Mouse (Mus musculus) midbrain, postnatal 0 days (tissue): ENCODE measurements around the gene Evc2. TPM values are rescaled to one million over a fixed set of nuclear protein-coding genes. Genes with fewer than 3 reads are reported as not detected.
A peak's percentile ranks its signal among the peaks of the same experiment; 100 is the strongest.

ENCODE experiments used
- ATAC-seq: fragments of 200-750 bp; cut with Nextera tagmentation; 2 replicates; pipeline ENCODE4 v1.8.0; 2017; ENCODE audit warnings: moderate number of reproducible peaks, mild to moderate bottlenecking, moderate TSS enrichment, moderate library complexity; ENCODE audit not compliant: low FRiP score
- DNase-seq: peaks from one replicate; pipeline ENCODE4 v3.0.0-alpha.2; 2015; ENCODE audit warnings: low spot score
- H3K27ac ChIP-seq: fragments of 300-500 bp; sonication (generic); 2 replicates; pipeline ENCODE4 v1.5.1; 2014; ENCODE audit warnings: low read depth, mild to moderate bottlenecking, low read length, mixed read lengths
- H3K27me3 ChIP-seq: fragments of 300-500 bp; sonication (generic); 2 replicates; pipeline ENCODE4 v1.6.1; 2014; ENCODE audit warnings: low read length, control low read depth, mixed read lengths; ENCODE audit not compliant: insufficient read depth
- H3K36me3 ChIP-seq: fragments of 300-500 bp; sonication (generic); 2 replicates; pipeline ENCODE4 v1.6.1; 2014; ENCODE audit warnings: low read length, control low read depth, mixed read lengths; ENCODE audit not compliant: insufficient read depth
- H3K4me1 ChIP-seq: fragments of 300-500 bp; sonication (generic); 2 replicates; pipeline ENCODE4 v1.6.1; 2014; ENCODE audit warnings: mild to moderate bottlenecking, control low read depth, antibody characterized with exemption, low read length, mixed read lengths; ENCODE audit not compliant: insufficient read depth
- H3K4me2 ChIP-seq: fragments of 300-500 bp; sonication (generic); 2 replicates; pipeline ENCODE4 v1.6.1; 2014; ENCODE audit warnings: low read depth, mild to moderate bottlenecking, low read length, mixed read lengths; ENCODE audit not compliant: poor library complexity, severe bottlenecking
- H3K4me3 ChIP-seq: fragments of 300-500 bp; sonication (generic); 2 replicates; pipeline ENCODE4 v1.5.1; 2014; ENCODE audit warnings: low read depth, mild to moderate bottlenecking, low read length, moderate library complexity
- H3K9ac ChIP-seq: fragments of 300-500 bp; sonication (generic); replicated peaks from 2 replicates; pipeline ENCODE4 v1.6.1; 2014; ENCODE audit warnings: mild to moderate bottlenecking, low read length, moderate library complexity, mixed read lengths; ENCODE audit not compliant: poor library complexity, severe bottlenecking
- H3K9me3 ChIP-seq: fragments of 300-500 bp; sonication (generic); 2 replicates; pipeline ENCODE4 v1.6.1; 2016; ENCODE audit warnings: low read length, control low read depth
- CTCF ChIP-seq: IDR thresholded peaks from 2 replicates; pipeline ENCODE4 v1.5.1; 2016; ENCODE audit warnings: antibody characterized with exemption, mild to moderate bottlenecking
- WGBS: fragments of 180-500 bp; shearing (Covaris S2); extraction: QIAGEN DNeasy Blood & Tissue Kit; methylation state at CpG from one replicate; pipeline ENCODE4 v1.1.7; 2014; 5-methylcytosine and 5-hydroxymethylcytosine counted together
- polyA plus RNA-seq: library from polyadenylated mRNA; unstranded; fragments of >200 nt; fragmentation: Nextera tagmentation; extraction: Ambion mirVana; gene quantifications from 2 replicates; pipeline ENCODE4 v1.2.1, GENCODE M21; 2015
- total RNA-seq: library from RNA; depleted of rRNA; stranded (reverse); fragments of >200 nt; gene quantifications from 2 replicates; pipeline ENCODE4 v1.2.3, GENCODE M21; 2014

Evc2 gene
- total and polyA plus RNA-seq, 2 experiments from 2014 or later: 3.6 to 4.2 TPM

GRCm38 (mm10) chr5:37331133-37331505 lies 7.2 kb upstream of the Evc2 start:
- no peak overlapping the region for H3K27ac ChIP-seq
- 91% methylated on average over 2 of the region's 2 CpGs for WGBS

GRCm38 (mm10) chr5:37332066-37332465 lies 6.2 kb upstream of the Evc2 start:
- TF ChIP-seq CTCF: no peak
- H3K4me1 ChIP-seq: no peaks in the 10 kb centered on the region
- 82% methylated on average over 4 of the region's 4 CpGs for WGBS

More at GRCm38 (mm10) chr5:37331133-37331505, 7.2 kb upstream of the Evc2 start:
- H3K4me2 ChIP-seq: no peak overlapping the region
- no peaks in the 10 kb centered on the region for H3K36me3 ChIP-seq
- DNase-seq (no peak), ATAC-seq (no peak)
- H3K9me3 ChIP-seq: no peaks in the 10 kb centered on the region
- no peak overlapping the region for H3K4me3 ChIP-seq
- no peaks in the 10 kb centered on the region for H3K4me1 ChIP-seq
- H3K9ac ChIP-seq: no peak overlapping the region
- H3K27me3 ChIP-seq: no peaks in the 10 kb centered on the region
- TF ChIP-seq CTCF: no peak

GRCm38 (mm10) chr5:37335061-37335460 lies 3.2 kb upstream of the Evc2 start:
- H3K27ac ChIP-seq: no peak overlapping the region
- H3K36me3 ChIP-seq: no peaks in the 10 kb centered on the region
- no peak overlapping the region for H3K4me3 ChIP-seq
- no peaks in the 10 kb centered on the region for H3K9me3 ChIP-seq
- ATAC-seq (no peak), DNase-seq (no peak)
- TF ChIP-seq CTCF: no peak
- H3K4me2 ChIP-seq: no peak overlapping the region
- H3K9ac ChIP-seq: no peak overlapping the region
- 88% methylated on average over 3 of the region's 3 CpGs for WGBS
- H3K4me1 ChIP-seq: 0 out of 2 replicates have a peak, but pooled peaks cover 11% of the 10 kb centered on the region
- H3K27me3 ChIP-seq: peaks cover 9% of the 10 kb centered on the region; the same call in 1 of the 2 replicates

More at GRCm38 (mm10) chr5:37332066-37332465, 6.2 kb upstream of the Evc2 start:
- ATAC-seq (no peak), DNase-seq (no peak)
- H3K4me3 ChIP-seq: no peak overlapping the region
- H3K27me3 ChIP-seq: no peaks in the 10 kb centered on the region
- H3K36me3 ChIP-seq: no peaks in the 10 kb centered on the region
- H3K9ac ChIP-seq: no peak overlapping the region
- H3K27ac ChIP-seq: no peak overlapping the region
- H3K9me3 ChIP-seq: no peaks in the 10 kb centered on the region
- H3K4me2 ChIP-seq: no peak overlapping the region

- Histone ChIP-seq H3K4me1 (0 out of 2 replicates have a peak, but pooled peaks cover 11% of the 10 kb centered on the region), H3K9ac (peak within 1 kb of the TSS; percentile 45; the same call in 1 of the 2 replicates), H3K9me3 (no peaks in the 10 kb centered on the region), H3K27ac (no peak within 1 kb of the TSS), H3K36me3 (no peaks in the 10 kb centered on the region), H3K4me2 (peak within 1 kb of the TSS; percentile 100), H3K27me3 (peaks cover 9% of the 10 kb centered on the region; the same call in 1 of the 2 replicates), H3K4me3 (peak within 1 kb of the TSS; percentile 61)
- peak; percentile 20 for TF ChIP-seq CTCF
- ATAC-seq: peak; percentile 50
- WGBS: under 1% methylated on average over 44 of the region's 48 CpGs
- DNase-seq: peak; percentile 55
These were observed 1.7 kb upstream of the Evc2 start, which contains the start of gene Evc for GRCm38 (mm10) chr5:37336485-37337105. Evc (minus strand) TSS chr5:37336894.

- H3K9ac ChIP-seq: no peak overlapping the region
- 68% methylated on average over 3 of the region's 3 CpGs for WGBS
- H3K4me2 ChIP-seq: peak overlapping the region; percentile 88
- H3K27me3 ChIP-seq: peaks cover 9% of the 10 kb centered on the region; the same call in 1 of the 2 replicates
- 0 out of 2 replicates have a peak, but pooled peaks cover 11% of the 10 kb centered on the region for H3K4me1 ChIP-seq
- H3K36me3 ChIP-seq: no peaks in the 10 kb centered on the region
- no peaks in the 10 kb centered on the region for H3K9me3 ChIP-seq
- H3K27ac ChIP-seq: no peak overlapping the region
- ATAC-seq (no peak), DNase-seq (no peak)
- TF ChIP-seq CTCF: no peak
- H3K4me3 ChIP-seq: no peak overlapping the region
These were observed 603 bp upstream of the Evc2 start for GRCm38 (mm10) chr5:37337696-37338095.

- Histone ChIP-seq H3K9ac (no peak overlapping the region), H3K27ac (no peak overlapping the region), H3K9me3 (no peaks in the 10 kb centered on the region), H3K27me3 (no peaks in the 10 kb centered on the region), H3K4me2 (no peak overlapping the region), H3K4me1 (0 out of 2 replicates have a peak, but pooled peaks cover under 1% of the 10 kb centered on the region), H3K36me3 (no peaks in the 10 kb centered on the region), H3K4me3 (no peak overlapping the region)
- DNase-seq (no peak), ATAC-seq (no peak)
- TF ChIP-seq CTCF: no peak
- 96% methylated on average over 2 of the region's 2 CpGs for WGBS
These were observed 5.7 kb downstream of the Evc2 start for GRCm38 (mm10) chr5:37343962-37344361.
